Mouse (Mus musculus): ENCODE data around the gene Gm49361.
A peak's percentile ranks its signal among the peaks of the same experiment; 100 is the strongest.
"Not testable (repeated sequence)": the region's sequence is repeated elsewhere in the genome, so short reads cannot be mapped to it uniquely, and the experiment has no call there.

Gene Gm49361

GRCm38 (mm10) chr14:57746001-57746771, at the start of gene Gm49361:
Gene Gm49361 (minus strand): TSS chr14:57746103.
- DNase-seq (ENCODE audit: low read depth): no peak

- DNase-seq (ENCODE audit: low read depth): peak; percentile 55
Measured at GRCm38 (mm10) chr14:57791171-57791570, 45.3 kb upstream of the Gm49361 start.

GRCm38 (mm10) chr14:57789759-57790158, 43.9 kb upstream of the Gm49361 start:
- DNase-seq (ENCODE audit: low read depth): no peak

GRCm38 (mm10) chr14:57789311-57789710, 43.4 kb upstream of the Gm49361 start:
- no peak for DNase-seq (ENCODE audit: low read depth)

GRCm38 (mm10) chr14:57787406-57787805, 41.5 kb upstream of the Gm49361 start:
- DNase-seq (ENCODE audit: low read depth): peak; percentile 27

- DNase-seq (ENCODE audit: low read depth): no peak
Measured at GRCm38 (mm10) chr14:57772157-57772815, 26.4 kb upstream of the Gm49361 start.

GRCm38 (mm10) chr14:57769102-57769501, 23.2 kb upstream of the Gm49361 start:
- DNase-seq (ENCODE audit: low read depth): no peak

GRCm38 (mm10) chr14:57760447-57761412, 14.8 kb upstream of the Gm49361 start:
- DNase-seq (ENCODE audit: low read depth): peak; percentile 86

GRCm38 (mm10) chr14:57758237-57758636, 12.3 kb upstream of the Gm49361 start, which contains the start of gene Lats2:
Gene Lats2 (minus strand): TSS chr14:57758388.
- DNase-seq (ENCODE audit: low read depth): no peak

- DNase-seq (ENCODE audit: low read depth): no peak
Measured at GRCm38 (mm10) chr14:57756094-57756493, 10.2 kb upstream of the Gm49361 start.

GRCm38 (mm10) chr14:57755661-57756060, 9.8 kb upstream of the Gm49361 start:
- no peak for DNase-seq (ENCODE audit: low read depth)

- no peak for DNase-seq (ENCODE audit: low read depth)
Measured at GRCm38 (mm10) chr14:57753351-57753992, 7.6 kb upstream of the Gm49361 start.

- DNase-seq (ENCODE audit: low read depth): not testable (repeated sequence)
Measured at GRCm38 (mm10) chr14:57751006-57751405, 5.1 kb upstream of the Gm49361 start.

GRCm38 (mm10) chr14:57749501-57749900, 3.6 kb upstream of the Gm49361 start:
- DNase-seq (ENCODE audit: low read depth): no peak

- no peak for DNase-seq (ENCODE audit: low read depth)
Measured at GRCm38 (mm10) chr14:57745291-57745969, 473 bp downstream of the Gm49361 start.

GRCm38 (mm10) chr14:57744547-57744946, 1.4 kb downstream of the Gm49361 start:
- no peak for DNase-seq (ENCODE audit: low read depth)

GRCm38 (mm10) chr14:57740651-57741050, 5.3 kb downstream of the Gm49361 start:
- no peak for DNase-seq (ENCODE audit: low read depth)

GRCm38 (mm10) chr14:57737089-57737488, 8.8 kb downstream of the Gm49361 start:
- no peak for DNase-seq (ENCODE audit: low read depth)

- DNase-seq (ENCODE audit: low read depth): no peak
Measured at GRCm38 (mm10) chr14:57736141-57736540, 9.8 kb downstream of the Gm49361 start.

- DNase-seq (ENCODE audit: low read depth): no peak
Measured at GRCm38 (mm10) chr14:57732668-57733293, 13.1 kb downstream of the Gm49361 start.

GRCm38 (mm10) chr14:57730527-57730926, 15.4 kb downstream of the Gm49361 start:
- no peak for DNase-seq (ENCODE audit: low read depth)
